In genomic region chrX:11621045-11621763, GRCm38 (mm10) we compare ENCODE assay signal across 7 mouse cellular contexts.
DNase-seq lines count a peak whose midpoint lies in the region; ATAC-seq and TF ChIP-seq lines count a peak whose summit lies in the region.

No protein-coding gene starts in this region.

- peak; percentile 59 for ATAC-seq in intestine, embryonic 16.5 days
- ATAC-seq in liver, postnatal 0 days, result peak; percentile 57; the same call in 1 of the 2 replicates

- H3K4me1 ChIP-seq in intestine, embryonic 16.5 days (ENCODE audit: control insufficient read depth, insufficient read depth, low read length), result no peaks in the 10 kb centered on the region
- no peaks in the 10 kb centered on the region for H3K4me1 ChIP-seq in liver, postnatal 0 days (ENCODE audit: insufficient read depth)

- H3K9me3 ChIP-seq in intestine, embryonic 16.5 days (ENCODE audit: control insufficient read depth, low read length), result no peaks in the 10 kb centered on the region
- H3K9me3 ChIP-seq in liver, postnatal 0 days (ENCODE audit: low read length), result no peaks in the 10 kb centered on the region

- H3K4me3 ChIP-seq in intestine, embryonic 16.5 days (ENCODE audit: low read length), result no peak overlapping the region
- no peak overlapping the region for H3K4me3 ChIP-seq in liver, postnatal 0 days (ENCODE audit: low read depth, low read length)

- whole genome bisulfite sequencing in intestine, embryonic 16.5 days, result 44% methylated on average over 19 of the region's 19 CpGs
- WGBS in liver, postnatal 0 days (ENCODE audit: insufficient replicate concordance), result 50% methylated on average over 19 of the region's 19 CpGs

- no peak overlapping the region for H3K4me2 ChIP-seq in intestine, embryonic 16.5 days (ENCODE audit: low read depth, low read length)
- no peak overlapping the region for H3K4me2 ChIP-seq in liver, postnatal 0 days (ENCODE audit: low read depth, low read length)

- no peak overlapping the region for H3K27ac ChIP-seq in intestine, embryonic 16.5 days (ENCODE audit: low read length)
- no peak overlapping the region for H3K27ac ChIP-seq in liver, postnatal 0 days (ENCODE audit: low read depth)

- DNase-seq in 3134 (ENCODE audit: extremely low read depth, insufficient read length, low spot score) (peak; percentile 10), R1 (ENCODE audit: low read depth, low spot score) (peak; percentile 24)
- peak; percentile 38 to 64 for DNase-seq in frontal cortex, postnatal 36 days (ENCODE audit: low spot score in 2 of 2)
- DNase-seq in liver, postnatal 0 days, result peak; percentile 53
- peak; percentile 42 to 71 for DNase-seq in right cerebral cortex, adult 2 months (ENCODE audit: low spot score in 2 of 2)
- no peak for DNase-seq in T-cell, adult 2 months (ENCODE audit: low spot score)

- no peaks in the 10 kb centered on the region for H3K27me3 ChIP-seq in intestine, embryonic 16.5 days (replicated peaks; ENCODE audit: control insufficient read depth, insufficient read depth, low read length)
- no peaks in the 10 kb centered on the region for H3K27me3 ChIP-seq in liver, postnatal 0 days (ENCODE audit: insufficient read depth, low read length)

- no peaks in the 10 kb centered on the region for H3K36me3 ChIP-seq in intestine, embryonic 16.5 days (ENCODE audit: control insufficient read depth, insufficient read depth, low read length)
- no peaks in the 10 kb centered on the region for H3K36me3 ChIP-seq in liver, postnatal 0 days (replicated peaks; ENCODE audit: insufficient read depth, low read length)

- TF ChIP-seq EP300 in liver, postnatal 0 days (IDR thresholded peaks at IDR 0.05; ENCODE audit: low read depth), result no peak

- no peak overlapping the region for H3K9ac ChIP-seq in intestine, embryonic 16.5 days (ENCODE audit: low read depth, low read length)
- no peak overlapping the region for H3K9ac ChIP-seq in liver, postnatal 0 days (replicated peaks)

- no peak for TF ChIP-seq CTCF in liver, postnatal 0 days (IDR thresholded peaks at IDR 0.05; ENCODE audit: low read depth)
